Mouse (Mus musculus) bone marrow macrophage, adult 2 months (primary cell): ENCODE results near the gene Cr1l.

Source experiments
- CTCF ChIP-seq: IDR thresholded peaks from 2 replicates; pipeline ENCODE4 v1.5.1; 2012; ENCODE audit warnings: low read depth, mild to moderate bottlenecking, low read length, moderate library complexity
- POLR2A ChIP-seq: IDR thresholded peaks from 2 replicates; pipeline ENCODE4 v1.6.1; 2012; ENCODE audit warnings: mild to moderate bottlenecking, low read depth, low read length, borderline replicate concordance

- TF ChIP-seq CTCF (no peak), POLR2A (no peak)
Observed at GRCm38 (mm10) chr1:195129867-195130266, 1.5 kb downstream of the Cr1l start.
